Mouse (Mus musculus) kidney, adult 9 months (tissue): ENCODE measurements at regions not wholly inside any gene's neighbourhood (a gene's known extent, or its start where the extent isn't known, plus 50 kb on each side); places are given as distances from the start of the nearest gene placed in this dataset.
A peak's percentile ranks its signal among the peaks of the same experiment; 100 is the strongest.

Experiments used
- DNase-seq: peaks from one replicate; pipeline ENCODE4 v3.0.0; 2022

DNA sequence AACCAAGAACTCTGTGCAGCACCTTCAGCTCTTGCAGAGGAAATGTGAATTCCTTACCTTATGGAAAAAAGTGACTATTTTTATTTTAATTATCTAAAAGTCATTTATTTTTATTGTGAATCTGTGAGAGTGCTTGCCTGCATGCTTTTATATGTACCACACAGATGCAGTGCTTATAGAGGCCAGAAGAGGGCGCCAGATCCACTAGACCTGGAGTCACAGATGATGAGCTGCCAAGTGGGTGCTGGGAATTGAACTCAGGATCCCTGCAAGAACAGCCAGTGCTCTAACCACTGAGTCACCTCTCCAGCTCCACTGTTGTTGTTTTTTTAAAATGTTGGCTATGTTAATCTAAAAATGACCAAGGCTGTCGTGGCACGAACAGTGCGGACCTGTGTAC lies 153.7 kb upstream of the Zfp64 start:
- no peak for DNase-seq

DNA sequence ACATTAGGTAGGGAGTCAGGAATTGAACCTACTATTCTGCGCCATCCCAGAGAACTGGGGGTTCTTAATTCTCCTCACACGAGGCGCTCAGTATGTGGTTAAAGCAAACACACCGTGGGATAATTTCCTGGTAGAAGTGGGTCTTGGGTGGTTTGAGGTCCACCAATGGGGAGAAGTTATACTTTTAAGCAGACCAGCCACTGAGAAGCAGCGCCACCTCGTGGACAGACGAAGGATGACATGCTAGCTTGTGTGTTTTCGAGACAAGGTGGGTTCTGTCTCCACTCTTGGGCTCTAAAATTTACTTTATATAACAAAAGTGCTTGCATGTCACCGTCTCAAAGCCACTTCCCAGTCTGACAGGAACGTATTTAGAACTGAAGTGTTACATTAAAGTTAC lies 152.7 kb upstream of the Zfp64 start:
- DNase-seq = peak; percentile 28

DNA sequence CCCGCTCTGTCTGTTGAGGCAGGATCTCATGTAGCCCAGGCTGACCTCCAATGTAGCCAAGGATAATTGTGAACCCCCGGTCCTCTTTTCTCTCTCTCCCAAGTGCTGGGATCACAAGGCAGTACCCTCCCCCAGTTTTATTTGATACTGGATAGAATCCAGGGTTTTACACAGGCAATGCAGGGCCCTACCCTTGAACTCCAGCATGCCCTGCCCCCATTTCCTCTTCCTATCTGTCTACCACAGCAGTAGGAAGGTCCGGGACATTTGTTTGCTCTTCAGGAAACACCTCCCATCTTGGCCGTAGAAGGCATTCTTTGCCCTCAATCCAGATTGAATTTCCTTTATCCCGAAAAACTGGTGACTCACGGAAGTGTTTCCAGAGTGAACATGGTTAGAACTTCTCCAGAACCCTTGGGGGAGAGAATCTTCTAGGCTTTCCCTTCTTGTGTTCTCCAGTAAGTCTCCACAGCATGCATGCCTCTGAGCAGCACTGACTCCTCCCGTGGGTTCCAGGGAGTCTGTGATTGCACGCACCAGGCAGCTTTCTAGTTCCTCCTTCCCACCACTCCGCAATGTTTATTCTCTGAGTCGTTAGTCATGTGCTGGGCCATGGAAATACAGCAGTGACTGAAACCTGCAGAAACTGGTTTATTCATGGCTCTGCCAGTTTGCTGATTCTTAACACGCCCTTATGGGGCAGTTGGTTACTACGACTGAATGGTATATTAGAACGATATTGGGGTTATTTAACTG lies 146.3 kb upstream of the Zfp64 start:
- DNase-seq = peak; percentile 46

DNA sequence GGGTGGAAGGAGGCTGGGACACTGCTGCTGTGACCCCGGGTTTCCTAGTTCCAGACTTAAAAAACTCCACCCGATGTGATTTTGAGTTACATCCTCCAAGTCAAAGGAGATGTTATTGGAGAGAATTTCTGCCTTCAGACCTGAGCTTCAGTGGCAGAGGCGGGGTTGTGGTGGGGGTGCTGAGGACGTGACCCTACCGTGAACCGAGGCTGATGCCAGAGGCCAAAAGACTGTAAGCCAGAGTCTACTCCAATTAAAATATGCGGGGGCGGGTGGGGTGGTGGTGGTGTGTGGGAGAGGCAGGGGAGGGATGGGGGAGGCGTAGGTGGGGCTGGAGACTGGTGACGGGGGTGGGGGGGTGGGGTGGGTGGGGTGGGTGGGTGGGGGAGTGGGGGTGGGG lies 145.1 kb upstream of the Zfp64 start:
- peak; percentile 21 for DNase-seq

DNA sequence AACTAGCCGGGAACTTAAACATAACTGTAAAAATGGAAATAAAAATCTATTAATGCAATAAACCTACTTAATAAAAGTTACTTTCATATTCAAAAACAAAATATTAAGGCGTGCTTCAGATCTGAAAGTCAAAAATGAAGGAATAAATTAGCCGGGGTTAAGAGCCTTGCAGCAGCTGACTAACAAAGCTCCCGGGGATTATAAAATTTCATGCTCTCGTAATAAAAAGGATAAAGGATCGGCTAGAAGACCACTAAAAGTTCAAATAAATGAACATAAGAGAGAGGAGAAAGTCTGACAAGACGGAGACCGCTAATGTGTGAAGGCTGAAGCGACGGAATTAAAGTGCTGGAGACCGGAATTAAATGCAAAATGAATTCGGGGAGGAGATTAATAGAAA lies 144.3 kb upstream of the Zfp64 start:
- no peak for DNase-seq

DNA sequence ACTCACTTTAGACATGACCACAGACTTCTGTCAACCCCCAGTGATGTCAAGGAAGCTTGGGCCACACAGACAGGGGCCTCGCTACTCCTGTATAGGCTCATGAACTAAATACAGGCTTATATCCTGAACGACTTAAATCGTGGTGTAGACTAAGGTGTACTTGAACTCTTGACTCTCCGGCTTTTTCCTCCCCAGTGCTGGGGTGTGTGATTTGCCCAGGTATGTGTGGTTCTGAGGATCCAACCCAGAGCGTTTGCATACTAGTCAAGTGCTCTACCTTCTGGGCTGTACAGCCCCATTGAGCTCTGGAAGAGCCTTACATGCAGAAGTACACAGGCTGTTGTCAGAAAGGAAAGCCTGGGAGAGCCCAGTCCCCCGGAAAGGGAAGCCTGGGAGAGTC lies 143.2 kb upstream of the Zfp64 start:
- DNase-seq = peak; percentile 13

DNA sequence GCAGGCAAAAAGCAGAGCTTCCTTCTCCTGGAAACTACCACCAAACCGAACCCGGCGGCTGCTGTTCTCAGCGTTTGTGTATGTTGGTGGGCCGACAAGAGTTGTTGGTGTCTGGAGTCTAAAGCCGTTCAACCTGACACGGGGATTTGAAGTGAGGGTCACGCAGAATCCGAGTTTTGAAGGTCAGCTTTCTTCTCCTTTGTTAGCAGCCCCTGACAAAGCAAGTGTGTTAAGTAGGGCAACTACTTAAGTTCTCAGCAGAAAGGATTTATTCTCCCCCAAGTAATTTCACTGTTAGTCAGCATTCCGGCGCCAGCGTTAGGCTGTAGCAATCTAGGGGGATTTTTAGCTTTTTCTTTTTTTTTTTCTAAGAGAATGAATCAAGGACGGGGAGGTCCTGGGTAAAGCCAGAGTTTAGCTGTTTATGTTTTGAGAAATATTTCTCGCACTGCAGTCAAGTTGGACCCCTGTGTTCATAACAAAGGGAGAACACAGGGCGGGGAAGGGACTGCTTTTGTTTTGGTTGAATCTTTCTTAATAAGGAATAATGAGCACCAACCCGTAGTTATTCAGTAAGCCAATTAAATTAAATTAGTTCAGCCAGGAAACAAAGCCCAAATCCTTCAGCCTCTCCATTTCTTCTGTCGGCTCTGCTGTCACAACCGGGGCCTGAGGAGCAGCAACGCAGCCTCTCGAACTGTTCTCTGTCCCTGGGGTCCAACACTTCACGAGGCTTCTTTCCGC lies 138.8 kb upstream of the Zfp64 start:
- no peak for DNase-seq

DNA sequence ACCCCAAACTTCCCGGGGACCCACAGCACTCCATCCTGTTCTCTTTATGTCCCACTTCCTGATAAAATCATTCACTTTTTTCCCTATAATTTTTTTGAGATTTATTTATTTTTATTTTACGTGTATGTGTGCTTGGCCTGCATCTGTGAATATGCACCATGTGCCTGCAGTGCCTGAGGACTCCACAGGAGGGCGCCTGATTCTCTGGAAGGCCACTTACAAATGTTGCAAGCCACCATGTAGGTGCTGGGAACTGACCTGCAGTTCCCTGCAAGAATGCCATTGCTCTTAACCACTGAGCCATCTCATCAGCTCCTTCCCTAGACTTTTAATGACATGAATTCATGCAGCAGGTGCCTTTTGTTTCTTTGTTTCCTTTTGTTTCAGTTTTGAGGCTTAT lies 134.9 kb upstream of the Zfp64 start:
- no peak for DNase-seq

DNA sequence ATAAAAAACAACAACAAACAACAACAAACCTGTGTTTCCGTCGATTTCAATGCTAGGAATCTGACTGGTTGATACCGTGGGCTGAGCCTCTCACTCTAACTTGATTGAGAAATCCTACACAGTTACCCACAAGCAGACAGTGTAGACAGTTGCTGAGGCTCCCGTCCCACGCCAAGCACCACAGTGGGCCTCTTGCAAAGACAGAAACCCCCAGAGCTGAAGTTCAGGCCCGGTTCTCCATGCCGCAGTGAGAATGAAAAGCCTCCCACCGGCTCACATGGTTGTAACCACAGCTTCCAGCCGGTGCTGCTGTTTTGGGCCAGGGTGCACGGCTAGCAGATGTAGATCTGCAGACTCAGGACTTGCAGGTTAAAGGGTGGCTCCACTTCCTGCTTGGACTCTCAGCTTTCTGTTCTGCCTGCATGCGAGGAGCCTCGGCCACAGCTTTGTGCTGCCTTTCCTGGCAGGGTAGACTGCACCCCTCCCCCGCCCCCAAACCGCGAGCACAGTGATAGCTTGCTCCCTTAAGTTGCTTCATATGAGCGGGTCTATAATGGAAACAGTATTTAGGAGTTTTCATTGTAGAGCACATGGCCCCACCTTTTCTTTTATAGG lies 133.6 kb upstream of the Zfp64 start:
- no peak for DNase-seq

DNA sequence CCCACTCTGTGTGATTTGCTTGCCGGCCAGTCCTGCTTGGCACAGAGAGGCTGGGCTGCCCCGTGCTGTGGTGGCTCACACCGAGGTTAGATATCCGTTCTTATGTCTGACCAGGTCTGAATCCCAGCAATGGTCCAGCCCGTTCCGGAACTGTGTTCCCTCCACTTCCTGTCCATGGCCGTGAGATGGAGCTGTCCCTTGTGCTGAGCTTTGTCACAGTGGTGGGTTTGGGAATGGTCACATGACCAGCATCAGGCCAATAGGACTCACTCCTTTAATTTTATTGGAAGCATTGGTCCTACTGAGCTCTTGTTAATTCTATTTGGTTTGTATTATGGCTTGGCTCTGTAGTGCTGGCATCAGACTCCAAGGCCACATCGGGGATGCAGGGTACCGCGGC lies 132.9 kb upstream of the Zfp64 start:
- DNase-seq = no peak

DNA sequence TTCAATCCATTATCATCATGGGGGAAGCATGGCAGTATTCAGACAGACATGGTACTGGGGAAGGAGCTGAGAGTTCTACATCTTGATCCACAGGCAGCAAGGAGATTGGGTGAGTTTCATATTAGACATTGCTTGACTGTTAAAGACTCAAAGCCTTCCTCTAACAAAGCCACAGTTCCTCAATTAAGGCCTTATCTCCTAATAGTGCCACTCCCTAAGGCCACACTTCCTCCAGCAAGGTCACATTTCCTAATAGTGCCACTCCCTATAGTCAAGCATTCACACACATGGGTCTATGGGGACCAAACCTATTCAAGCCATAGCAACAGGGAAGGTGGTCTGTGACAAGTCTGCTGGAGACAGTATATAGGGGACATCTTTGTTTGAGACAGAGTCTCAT lies 115.9 kb upstream of the Zfp64 start:
- DNase-seq = no peak

DNA sequence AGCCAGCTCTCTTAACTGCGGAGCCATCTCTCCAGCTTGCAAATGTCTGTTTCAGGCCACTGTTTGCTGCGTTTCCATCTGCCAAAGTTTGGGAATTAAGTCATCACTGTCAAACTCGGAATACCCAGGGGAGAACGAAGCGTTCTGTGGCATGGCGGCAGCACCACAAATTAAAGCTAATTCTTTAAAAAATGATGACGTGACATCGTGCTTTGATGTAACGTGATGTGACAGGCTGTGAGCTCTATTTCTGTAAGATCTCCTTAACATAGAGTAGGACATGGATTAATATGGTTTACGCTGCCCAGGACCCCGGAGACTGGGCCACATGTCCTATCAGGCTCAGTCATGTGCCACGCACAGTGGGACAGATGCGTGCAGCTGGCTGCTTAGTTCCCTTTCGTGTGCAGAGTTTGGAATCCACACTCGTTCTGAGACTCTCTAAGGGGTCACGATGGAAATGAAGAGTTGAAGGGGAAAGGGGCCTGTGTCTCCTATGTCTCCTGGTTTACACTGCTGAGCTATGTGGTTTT lies 109.8 kb upstream of the Zfp64 start:
- DNase-seq = no peak

DNA sequence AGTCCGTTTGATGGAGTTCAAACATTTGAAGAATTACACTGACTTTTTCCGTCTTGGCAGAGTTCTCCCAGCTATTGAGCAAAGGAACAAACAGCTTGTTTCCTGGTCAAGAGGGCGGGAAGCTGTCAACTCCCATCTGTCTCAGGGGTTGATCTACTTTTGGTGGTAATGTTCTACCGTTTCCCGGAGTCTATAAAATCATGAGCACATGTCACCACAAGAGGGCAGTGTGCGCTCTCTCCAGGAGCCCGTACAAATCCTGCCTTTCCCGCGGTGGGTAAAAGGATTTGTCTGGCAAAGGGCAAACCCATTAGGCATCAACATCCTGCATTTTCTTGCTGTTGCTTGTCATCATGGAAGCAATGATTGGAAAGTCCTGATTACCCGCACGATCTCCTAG lies 106.1 kb upstream of the Zfp64 start:
- DNase-seq = peak; percentile 83

DNA sequence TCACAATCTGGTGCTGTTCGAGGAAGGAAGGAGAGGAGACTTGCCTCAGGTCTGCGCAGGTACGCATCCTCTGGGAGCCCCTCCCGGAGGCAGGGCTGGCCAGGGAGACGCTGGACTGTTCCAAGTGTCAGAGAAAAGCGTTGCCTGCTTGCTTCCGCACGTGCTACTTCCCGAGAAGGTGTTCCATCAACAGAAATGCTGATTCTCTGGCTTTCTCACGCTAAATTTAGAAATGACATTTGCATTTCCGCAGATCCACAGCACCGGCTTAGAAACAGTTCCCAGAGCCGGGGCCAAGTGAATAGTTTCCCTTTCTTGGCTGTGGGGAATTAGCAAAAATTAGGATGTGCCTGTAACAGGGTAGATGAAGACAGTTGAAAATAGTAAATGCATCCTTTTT lies 105.1 kb upstream of the Zfp64 start:
- DNase-seq = peak; percentile 38

DNA sequence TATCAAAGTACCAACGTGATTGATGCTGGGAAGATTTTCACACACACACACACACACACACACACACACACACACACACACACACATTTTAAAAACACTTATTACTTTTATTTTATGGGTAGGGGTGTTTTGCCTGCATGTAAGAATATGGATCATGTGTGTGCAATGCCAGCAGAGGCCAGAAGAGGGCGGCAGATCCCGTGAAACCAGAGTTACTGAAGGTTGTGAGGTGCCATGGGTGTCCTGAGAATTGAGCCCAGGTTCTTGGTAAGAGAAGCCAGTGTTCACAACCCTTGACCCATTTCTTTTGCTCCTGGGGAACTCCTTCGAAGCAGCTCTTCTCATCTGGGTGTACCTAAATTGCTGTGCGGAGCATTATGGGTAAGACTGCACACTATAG lies 102.4 kb upstream of the Zfp64 start:
- DNase-seq = no peak

DNA sequence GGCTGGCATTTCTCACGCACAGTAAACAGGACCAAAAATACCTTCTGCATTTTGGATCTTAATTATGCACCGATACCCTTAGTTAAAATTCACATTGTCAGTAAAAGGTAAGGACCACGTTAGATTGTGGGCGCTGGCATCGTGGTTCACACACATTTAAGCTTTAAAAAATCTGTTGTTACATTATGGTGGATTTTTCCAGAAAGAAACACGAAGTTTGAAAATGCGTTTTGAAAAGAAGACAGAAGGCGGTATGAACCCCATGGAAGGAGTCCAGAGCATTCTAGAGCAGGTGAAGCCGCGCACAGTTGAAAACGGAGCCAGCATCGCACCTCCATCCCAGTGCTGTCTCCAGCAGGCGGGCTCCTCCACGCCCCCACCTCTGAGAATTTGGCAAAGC lies 94.6 kb upstream of the Zfp64 start:
- no peak for DNase-seq

DNA sequence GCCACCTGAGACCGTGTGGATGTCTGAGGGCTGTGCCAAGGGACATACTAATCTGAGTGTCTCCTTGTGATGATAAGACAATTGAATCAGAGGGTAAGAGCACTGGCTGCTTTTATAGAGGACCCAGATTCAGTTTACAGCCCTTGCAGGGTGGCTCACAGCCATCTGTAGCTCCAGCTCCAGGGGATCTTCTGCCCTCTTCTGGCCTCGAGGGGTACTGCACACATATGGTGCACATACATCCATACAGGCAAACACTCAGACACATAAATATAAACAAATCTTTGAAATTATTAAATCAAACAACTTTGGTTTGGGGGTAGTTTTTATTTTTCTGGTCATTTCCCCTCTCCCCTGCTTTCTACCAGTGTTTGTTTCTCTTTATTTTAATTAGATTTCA lies 86.4 kb upstream of the Zfp64 start:
- DNase-seq = no peak

DNA sequence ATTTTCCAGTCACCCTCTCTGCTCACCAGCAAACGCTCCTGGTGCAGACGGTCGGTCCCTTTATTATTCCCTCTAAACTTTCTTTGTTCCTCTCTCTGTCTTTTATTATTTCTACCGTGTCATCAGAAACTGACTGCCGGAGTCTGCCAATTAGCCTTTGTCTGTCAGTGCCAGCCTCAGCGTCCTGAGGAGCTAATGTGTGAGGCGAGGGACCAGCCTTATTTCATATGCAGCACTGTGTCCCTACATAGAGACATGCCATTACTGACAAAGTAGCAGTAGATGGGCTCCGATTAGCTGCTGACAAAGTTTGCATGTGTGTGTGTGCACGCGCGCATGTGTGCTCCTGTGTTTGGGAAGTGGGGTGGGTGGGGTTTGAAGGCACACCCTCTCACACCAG lies 82.6 kb upstream of the Zfp64 start:
- no peak for DNase-seq

DNA sequence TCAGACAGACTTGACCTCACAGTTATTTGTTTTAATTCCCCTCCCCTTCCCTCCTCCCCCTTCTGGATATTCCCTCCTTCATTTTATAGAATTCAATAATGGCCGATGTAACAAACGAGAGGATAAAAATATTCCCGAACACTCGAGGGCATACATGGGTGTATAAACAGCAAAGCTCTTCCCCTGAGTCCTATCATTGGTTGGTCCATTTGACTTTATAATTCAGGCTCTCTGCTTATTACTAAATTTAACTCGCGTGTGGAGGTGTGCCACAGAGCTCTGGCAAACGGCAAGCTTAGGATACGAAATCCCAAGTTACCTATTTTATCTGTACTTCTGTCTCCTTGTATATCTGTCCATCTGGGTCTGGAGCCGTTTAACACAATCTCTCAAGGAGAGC lies 82.1 kb upstream of the Zfp64 start:
- DNase-seq = no peak

DNA sequence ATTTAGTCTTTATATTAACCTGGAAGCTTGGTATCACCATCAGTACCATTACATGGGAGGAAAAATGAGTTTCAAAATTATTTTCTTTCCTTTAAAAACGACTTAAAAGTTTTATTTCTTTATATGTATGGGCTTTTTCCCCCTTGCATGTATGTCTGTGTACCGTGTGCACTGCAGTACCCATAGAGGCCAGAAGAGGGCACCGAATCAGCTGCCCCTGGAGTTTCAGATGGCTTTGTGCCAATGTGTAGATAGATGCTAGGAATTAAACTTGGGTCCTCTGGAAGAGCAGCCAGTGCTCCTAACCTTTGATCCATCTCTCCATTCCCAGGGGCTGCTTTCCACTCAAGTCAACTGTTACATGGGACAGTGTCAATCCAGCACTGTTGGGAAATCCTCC lies 79.9 kb upstream of the Zfp64 start:
- peak; percentile 13 for DNase-seq

DNA sequence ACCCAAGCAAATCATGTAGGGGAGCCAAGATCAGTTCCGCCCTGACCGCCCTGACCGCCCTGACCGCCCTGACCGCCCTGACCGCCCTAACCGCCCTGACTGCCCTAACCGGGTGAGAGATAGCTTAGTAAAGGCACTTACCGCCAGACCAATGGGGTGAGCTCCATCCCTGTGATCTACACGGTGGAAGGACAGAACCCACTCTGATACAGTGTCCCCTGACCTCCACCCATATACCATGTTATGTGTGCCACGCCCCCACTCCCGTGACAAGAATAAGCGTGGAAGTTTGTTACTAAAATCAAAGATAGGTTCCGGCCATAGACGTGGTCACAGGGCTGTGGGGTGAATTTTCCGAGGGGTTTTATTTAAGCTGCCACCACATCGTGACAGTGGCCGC lies 78.6 kb upstream of the Zfp64 start:
- DNase-seq = no peak

DNA sequence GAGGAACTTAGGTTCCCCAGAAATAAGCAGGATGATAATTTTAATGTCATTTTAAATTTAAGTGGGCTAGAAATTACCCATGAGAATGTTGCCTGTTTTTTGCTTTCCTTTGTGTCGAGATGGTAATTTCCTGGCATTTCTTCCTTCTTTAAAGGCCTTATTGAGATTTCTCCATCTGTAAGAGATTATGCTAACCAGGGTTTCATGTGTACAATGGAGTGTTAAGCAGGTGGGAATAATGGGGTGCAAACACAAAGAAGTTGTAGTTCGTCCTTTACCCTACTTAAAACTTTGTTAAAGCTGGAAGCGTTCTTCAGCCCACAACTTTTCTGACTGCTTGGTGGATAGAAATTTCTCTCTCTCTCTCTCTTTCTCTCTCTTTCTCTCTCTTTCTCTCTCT lies 77.8 kb upstream of the Zfp64 start:
- no peak for DNase-seq

DNA sequence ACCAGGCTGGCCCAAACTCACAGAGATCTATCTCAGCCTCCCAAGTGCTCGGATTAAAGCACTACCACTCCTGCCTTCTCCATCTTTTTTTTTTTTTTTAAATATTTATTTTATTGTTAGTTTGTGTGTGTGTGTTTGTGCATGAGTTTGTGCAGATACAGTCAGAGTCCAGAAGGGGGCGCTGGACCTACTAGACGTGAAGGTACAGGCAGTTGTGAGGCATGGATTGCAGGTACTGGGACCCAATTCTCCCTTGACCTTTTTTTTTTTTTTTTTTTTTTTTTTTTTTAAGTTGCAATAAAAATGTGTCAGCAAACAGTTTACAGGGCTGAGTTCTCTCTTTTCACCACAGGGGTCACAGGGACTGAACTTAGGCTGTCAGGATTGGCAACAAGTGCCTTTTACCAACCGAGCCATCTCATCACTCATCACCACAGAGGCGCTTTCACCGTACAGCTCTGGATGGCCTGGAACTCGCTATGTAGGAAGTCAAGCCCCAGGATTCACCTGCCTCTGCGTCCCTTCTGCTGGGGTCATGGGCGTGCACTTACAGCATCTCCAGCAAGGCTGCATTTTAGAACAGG lies 73.2 kb upstream of the Zfp64 start:
- DNase-seq = no peak

DNA sequence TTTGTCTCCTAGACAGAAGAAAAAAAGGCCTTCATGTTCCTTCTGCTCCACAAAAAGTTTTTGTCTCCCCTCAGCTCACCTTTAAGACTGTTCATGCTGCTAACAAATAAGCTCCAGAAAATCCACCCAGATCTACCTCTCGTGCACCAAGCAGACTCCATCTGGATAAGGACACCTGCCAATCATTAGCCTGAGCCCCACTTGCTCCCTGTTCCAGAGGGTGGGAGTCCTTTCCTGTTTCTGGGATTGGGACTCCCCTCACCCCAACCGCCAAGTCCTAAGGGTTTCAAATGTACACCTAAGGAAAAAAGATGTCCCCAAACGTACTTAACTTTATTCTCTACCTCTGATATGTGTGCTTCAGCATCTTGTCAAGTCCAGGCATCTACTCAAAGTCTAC lies 63.6 kb upstream of the Zfp64 start:
- no peak for DNase-seq
